Mouse (Mus musculus) MN1 (cell line): ENCODE measurements at regions not wholly inside any gene's neighbourhood (a gene's known extent, or its start where the extent isn't known, plus 50 kb on each side); places are given as distances from the start of the nearest gene placed in this dataset.

Experiments
- DNase-seq: peaks from one replicate; pipeline ENCODE4 v3.0.0-alpha.2; 2016; ENCODE audit warnings: low spot score

DNA sequence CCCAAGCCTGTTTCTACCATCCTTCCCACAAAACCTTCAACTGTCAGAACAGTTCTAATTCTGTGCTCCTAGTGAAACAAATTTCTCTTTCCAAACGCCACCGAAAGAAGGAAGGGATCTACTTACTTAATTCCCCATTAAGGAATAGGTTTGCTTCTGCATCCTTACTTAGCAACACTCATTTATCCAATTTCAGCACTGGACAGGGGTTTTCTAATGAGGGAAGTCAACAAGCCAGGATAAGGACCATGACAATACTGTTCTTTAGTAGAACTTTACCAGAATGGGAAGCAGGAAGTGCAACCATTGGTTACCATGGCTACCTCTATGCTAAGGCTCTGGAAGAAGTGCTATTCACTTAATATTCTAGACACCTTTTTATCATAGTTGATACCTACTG, 68.6 kb upstream of the Id4 start:
- DNase-seq = no peak

DNA sequence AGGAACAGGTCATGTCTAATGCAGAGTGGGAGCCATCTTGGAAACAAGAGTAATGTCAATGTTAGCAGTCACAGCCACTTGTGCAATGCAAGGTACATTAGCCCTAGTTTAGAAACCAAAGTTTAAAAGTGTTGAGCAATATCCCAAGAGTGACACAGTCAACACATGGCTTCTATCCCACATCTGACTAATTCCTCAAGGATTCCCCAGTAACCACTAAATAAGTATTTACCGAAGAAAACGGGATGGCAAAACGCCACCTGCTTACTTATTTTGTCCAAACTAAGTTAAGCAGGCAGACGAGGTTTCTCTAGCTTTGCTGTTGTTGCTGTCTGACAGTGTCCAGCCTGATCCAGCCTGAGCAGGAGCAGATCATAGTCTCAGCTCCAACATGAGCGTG, 67.1 kb upstream of the Id4 start:
- DNase-seq = no peak

DNA sequence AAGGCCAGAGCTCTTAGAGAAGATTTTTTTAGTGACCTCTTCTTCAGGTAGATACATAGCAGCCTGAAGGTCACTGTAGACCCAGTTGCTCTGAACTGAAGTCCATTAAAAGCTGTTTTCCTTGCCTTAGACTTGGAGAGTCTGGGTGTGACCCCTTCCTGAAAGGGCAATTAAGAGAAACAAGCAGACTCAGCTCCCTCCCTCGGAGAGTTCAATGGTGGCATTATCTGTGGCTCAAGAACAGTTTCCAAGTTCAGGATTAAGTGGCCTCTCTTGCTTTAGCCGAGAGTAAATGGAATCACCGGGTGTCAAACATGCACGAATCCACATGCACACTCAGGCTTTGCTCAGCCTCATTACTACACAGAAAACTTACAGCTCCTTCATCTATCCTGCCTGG, 53.2 kb upstream of the Id4 start:
- DNase-seq = no peak
